Mouse (Mus musculus): ENCODE measurements around the gene Gm37240.

GRCm38 (mm10) chr3:84867434-84867975, 1019.8 kb downstream of the Gm37240 start:
- TF ChIP-seq ZC3H11A (IDR thresholded peaks at IDR 0.05; ENCODE audit: borderline replicate concordance, low read depth, low read length), result no peak
- no peak for TF ChIP-seq CHD2 (IDR thresholded peaks at IDR 0.05; ENCODE audit: low read depth, low read length)
- TF ChIP-seq ZNF384 (IDR thresholded peaks at IDR 0.05; ENCODE audit: low read depth, low read length), result no peak
- no peak for TF ChIP-seq MAFK (IDR thresholded peaks at IDR 0.05; ENCODE audit: insufficient read depth, low read depth, low read length)
- no peak for TF ChIP-seq HCFC1 (IDR thresholded peaks at IDR 0.05; ENCODE audit: borderline replicate concordance, insufficient read depth, low read length)

All from ES-E14 (cell line).